Mouse (Mus musculus) ovary, postnatal 10 days (tissue): Measurements from ENCODE around the gene Kpna7.
"Not testable (repeated sequence)": the region's sequence is repeated elsewhere in the genome, so short reads cannot be mapped to it uniquely, and the experiment has no call there.

Source experiments
- DNase-seq: peaks from one replicate; pipeline ENCODE4 v3.0.0; 2022; ENCODE audit warnings: low spot score

Gene Kpna7

DNA sequence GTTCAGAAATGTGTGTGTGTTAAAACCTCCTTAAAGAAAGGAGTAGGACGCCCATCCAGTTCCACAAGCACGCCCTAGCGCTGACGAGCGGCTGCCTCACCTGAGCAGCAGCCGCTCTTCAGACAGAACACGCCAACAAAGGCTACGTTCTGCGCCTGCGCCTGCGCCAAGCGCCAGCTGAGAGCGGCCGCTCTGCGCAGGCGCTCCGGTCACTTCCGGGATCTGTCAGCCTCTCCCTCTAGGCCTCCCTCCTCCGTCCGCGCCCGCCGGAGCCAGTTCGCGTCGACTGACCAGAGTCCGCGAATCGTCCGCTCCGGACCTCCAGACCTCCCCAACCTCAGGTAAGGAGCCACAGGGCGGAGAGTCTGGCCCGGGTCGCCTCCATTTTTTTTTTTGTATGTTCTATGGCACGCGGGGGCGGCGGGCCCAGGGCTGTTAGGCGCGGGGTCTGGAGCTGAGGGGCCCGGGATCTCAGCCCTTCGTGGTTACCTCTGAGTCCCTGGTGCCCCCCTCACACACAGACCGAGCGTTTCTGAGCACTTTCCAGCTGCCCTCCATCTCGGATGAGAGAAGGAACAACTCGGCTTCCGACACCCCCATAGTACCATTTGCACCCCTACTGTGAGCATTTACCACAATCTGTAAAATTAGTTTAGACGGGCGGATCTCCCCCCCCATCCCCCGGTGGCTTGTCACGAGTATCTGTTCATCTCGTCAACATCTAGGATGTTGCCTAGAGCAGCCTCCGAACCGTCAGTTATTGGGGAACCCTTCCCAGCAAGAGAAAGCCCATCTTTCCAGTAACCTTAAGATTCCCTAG, at the start of gene Kpna7, which contains the start of gene Arpc1a:
TSS of gene Kpna7 (minus strand) at position 399 of the 820 bp plus-strand sequence.
TSS of gene Arpc1a (plus strand) at position 199 of the 820 bp plus-strand sequence.
- DNase-seq, result peak; percentile 77

DNA sequence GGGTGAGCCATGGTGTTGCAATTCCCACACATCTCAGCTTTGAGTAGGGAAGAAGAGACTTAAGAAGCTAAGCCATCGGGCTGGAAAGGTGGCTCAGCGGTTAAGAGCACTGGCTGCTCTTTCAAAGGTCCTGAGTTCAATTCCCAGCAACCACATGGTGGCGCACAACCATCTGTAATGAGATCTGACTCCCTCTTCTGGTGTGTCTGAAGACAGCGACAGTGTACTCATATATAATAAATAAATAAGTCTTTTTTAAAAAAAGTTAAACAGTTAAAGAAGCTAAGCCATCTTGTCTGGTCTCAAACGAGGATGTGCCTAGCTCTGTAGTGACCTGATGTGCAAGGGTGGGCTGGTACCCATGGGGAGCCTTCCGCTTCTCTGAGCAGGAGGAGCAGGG, 49.4 kb upstream of the Kpna7 start:
- not testable (repeated sequence) for DNase-seq

DNA sequence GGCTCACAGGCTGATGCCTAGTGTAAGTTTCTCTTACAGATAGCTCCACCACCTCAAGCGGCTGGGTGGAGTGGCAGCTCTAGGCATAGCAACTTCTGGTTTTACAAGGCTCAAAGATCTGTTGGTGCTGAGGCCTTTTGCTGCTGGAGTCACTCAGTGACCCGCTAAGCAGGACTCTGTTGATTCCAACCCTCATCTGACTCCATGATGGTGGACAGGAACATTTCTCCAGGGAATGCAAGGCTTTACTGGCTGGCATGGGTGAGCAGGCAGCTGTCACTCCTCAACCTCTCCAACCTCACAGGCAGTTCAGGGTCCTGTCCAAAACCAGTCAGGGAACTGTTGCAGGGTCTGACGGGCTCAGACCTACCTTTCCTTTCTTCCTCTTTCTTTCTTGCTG, 47.2 kb upstream of the Kpna7 start:
- no peak for DNase-seq

DNA sequence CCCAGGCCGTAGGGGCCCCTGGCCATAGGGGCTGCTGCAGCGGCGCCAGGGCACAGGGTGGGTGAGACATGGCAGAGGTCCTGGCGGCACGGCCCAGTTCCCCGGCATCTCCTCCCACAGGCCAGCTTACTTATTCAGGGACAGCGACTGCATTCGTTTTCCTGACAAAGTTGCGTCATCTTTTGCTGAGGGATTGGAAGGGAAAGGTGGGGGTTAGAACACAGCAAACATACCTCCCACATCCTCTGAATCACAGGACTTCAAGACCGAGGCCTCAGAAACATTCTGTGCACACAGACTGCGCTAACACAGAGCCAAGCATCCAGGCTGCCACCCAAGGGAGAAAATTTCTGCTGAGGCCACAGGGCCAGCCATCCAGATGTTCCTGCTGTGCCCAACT, 46.4 kb upstream of the Kpna7 start:
- no peak for DNase-seq

DNA sequence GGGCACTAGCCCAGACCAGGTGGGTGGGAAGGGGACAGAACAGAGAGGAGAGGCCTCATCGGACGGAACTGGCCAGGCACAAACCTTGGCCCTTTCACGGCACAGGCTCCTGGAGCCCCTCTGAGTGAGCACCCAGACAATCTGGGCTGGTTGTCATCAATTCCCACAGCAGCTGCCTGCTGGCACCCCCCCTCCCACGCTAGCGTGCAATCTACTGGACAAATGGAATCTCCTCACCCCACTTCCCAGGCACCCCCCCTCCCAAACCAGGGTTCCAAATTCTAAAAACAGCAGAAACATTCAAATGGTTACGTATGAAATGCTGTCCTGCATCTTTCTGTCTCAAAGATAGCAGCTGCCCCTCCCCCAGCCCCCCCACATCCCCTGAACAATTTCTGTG, 45.9 kb upstream of the Kpna7 start:
- not testable (repeated sequence) for DNase-seq

DNA sequence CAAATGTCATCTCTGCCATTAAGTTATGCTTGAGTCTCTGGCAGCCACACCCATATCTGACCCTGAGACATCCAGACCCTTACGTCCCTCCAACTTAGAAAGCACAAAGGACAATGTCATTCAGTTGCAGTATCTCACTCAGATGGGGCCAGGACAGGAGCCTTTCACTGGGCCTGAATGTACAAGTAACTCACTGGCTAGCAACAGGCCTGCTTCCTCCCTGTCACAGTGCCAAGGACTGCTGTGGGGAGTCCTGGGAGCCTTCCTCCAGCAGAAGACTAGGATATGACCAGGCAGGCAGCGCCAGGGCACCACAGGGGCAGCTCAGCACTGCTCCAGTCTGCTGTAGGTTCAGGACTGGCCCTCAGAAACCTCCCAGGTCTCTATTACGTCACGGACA, 45.3 kb upstream of the Kpna7 start:
- no peak for DNase-seq

DNA sequence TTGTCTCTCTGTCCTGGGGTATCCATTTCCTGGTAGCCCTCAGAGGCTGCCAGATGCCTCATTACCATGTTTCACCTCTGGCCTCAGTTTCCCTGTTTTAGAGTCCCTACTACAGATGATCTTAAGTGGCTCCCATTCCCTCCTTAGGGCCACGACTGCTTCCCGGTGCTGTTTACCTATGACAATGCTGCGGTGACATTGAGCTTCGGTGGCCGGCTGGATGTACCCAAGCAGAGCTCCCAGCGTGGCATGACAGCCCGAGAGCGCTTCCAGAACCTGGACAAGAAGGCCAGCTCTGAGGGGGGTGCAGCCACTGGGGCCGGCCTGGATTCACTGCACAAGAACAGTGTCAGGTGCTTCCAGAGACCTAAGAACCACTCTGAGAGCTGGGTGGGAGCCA, 42.8 kb upstream of the Kpna7 start:
- DNase-seq, result no peak

DNA sequence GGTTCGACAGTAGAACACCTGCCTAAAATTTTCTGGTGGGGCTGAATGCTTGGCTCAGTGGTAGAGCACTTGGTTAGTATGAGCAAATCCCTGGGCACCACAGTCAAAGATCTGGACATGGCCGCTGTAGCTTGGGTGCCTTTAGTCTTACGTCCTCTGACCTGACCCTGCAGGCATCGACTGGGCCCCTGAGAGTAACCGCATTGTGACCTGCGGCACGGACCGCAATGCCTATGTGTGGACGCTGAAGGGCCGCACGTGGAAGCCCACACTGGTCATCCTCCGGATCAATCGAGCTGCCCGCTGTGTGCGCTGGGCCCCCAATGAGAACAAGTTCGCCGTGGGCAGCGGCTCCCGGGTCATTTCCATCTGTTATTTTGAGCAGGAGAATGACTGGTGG, 39.6 kb upstream of the Kpna7 start:
- DNase-seq, result no peak

DNA sequence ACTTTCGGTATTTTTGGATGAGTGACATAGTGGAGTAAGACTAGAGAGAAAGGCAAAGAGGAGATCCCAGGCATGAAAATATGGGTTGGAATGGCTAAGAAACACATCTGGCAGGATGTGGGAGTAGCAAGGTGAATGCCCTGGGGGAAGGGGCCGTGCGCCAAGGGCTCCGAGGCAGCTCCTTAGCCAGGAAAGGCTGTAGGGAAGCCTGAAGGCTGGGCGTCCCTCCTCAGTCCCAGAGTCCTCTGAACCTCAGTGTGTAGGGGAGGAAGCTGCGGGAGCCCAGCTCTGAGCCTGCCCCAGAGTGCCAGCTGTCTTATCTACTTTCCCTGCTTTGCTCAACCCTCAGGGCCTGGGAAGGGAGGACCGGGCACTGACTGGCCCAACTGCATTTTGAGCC, 37.1 kb upstream of the Kpna7 start:
- DNase-seq, result no peak

DNA sequence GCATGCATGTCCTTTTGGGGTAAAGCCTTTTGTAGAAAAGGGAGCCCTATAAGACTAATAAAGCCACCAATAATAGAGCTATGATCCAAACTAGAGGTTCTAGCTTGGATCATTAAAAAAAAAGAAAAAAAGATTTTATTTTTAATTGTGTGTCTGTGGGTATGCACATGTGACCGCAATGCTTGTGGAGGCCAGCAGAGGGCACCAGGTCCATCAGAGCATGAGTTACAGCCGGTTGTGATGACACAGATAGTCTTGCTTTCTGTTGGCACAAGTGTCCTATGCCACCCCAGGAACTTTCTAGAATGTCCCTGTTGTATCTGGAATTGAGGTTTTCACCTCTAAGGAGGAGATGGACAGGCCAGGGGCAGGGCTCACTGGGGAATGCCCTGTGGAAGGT, 35.6 kb upstream of the Kpna7 start:
- no peak for DNase-seq

DNA sequence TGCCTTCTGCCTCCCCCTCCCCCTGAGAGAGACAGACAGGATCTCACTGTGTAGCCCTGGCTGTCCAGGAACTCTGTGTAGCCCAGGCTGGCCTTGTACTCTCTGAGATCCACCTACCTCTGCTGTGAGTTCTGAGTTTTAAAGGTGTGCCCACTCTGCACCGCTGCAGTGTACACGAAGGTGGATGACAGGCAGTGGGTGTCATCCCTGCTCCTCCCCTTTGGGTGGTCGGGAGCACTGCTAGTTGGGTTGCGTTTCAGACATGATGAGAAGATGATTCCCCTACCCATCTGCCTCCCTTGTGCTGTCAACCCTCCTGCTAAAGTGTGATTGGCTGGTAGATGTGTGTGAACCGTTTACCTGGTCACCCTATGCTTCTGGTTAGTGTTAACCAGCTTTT, 34.6 kb upstream of the Kpna7 start:
- no peak for DNase-seq

DNA sequence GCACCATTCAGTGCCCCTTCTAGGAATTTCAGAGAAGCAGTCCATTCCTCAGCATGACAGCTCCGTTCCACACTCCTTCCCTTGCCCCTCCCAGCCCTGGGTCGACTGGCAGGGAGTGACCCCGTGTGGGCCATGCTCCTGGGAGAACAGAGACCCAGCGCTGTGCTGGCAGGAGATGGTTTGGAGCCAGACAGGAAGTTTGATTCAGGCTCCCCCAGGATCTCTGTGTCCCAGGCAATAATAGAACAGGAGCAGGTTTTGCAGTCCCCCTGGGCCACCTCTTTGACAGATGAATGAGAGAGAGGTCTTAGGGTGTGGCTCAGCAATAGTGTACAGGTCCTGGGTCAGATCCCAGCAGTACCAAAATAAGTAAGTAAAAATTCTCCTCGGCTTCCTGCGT, 34.2 kb upstream of the Kpna7 start:
- DNase-seq, result no peak

DNA sequence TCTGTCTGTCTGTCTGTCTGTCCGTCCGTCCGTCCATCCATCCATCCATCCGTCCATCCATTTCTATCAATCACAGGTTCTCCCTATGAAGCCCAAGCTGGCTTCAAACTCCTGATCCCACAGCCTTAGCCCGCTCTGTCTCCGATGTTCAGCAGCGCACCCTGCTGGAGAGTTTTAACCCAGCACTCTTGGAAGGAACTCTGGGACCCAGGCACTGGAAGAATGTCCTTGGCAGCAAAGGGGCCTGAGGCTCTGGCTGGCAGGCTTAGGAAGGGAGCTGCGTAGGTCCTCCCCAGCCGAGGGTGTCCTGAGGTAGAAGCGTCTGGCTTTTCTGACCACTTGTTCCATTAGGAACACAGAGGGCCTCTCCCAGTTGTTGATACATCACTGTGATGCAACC, 33.1 kb upstream of the Kpna7 start:
- peak; percentile 35 for DNase-seq

DNA sequence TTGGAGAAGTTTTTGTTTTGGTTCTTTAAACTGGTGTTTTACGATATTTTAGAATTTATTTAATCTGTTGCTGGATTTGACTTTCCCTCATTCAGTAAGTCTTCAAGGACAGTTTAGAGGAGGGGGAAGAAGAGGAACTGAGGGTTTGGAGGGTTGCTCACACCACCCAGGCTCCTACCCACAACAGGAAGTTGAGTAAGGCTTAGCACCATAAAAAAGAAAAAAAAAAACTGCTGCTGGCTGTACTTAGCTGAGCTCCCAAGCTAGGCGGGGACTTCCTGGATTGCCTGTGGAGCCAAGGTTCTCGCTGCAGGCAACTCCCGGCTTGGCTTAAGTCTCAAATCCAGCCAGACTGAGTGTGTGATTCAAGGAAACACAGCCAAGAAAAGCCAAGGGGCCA, 32.5 kb upstream of the Kpna7 start:
- DNase-seq, result no peak

DNA sequence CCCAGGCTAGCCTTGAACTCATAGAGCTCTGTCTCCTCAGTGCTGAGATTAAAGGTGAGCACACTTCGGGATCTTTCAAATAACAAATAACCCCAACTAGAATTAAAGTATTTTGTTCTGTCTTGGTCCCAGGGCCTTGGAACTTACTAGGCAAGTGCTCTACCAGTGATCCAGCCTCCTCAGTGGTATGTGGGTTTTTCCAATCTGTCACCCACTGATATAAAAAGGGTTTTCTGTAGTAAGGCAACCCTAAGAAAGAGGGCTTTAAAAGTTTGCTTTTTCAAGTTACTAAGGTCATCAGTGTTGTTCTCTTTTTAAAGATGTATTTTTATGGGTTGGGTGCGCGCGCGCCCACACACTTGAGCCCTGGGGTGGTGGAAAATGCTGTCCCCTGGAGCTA, 31.9 kb upstream of the Kpna7 start:
- no peak for DNase-seq

DNA sequence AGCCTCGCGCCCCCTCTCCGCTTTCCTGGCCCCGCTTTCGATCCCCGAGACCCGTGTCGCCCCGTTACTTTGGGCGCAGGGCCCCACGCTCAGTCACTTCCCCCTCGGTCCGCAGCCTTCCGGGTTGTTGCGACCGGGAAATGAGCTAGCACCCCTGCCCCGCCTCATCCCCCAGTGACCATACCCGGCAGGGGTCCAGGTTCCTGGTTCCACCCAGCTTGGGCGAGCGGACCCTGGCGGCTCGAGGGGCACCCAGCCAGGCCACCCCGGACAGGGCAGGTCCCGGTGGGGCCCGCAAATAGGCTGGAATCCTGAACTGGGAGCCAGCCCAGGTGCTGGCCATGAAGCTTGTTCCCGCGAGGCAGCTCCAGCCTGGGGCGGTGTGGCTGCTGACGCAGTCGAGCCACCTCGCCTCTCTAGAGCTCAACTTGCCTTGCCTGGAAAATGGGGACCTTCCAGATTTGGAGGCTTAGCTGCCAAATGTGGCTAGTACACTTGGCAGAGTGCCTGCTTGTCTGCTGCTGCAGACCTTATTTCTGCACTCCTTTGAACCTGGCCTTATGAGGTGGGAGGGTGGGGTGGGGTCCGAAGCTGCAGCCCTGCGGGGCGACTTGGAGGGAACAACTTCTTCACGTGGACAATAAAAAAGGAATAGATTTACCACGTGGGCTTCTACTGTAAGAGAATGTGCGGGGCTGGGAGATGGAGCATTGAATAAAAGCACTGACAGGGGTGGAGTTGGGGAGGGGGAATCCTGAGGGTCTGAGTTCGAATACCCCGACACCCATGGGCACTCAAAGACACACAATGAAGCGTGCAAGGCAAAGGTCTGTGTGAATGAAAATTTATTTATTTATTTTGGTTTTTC, 31.0 kb upstream of the Kpna7 start:
- DNase-seq, result peak; percentile 50

DNA sequence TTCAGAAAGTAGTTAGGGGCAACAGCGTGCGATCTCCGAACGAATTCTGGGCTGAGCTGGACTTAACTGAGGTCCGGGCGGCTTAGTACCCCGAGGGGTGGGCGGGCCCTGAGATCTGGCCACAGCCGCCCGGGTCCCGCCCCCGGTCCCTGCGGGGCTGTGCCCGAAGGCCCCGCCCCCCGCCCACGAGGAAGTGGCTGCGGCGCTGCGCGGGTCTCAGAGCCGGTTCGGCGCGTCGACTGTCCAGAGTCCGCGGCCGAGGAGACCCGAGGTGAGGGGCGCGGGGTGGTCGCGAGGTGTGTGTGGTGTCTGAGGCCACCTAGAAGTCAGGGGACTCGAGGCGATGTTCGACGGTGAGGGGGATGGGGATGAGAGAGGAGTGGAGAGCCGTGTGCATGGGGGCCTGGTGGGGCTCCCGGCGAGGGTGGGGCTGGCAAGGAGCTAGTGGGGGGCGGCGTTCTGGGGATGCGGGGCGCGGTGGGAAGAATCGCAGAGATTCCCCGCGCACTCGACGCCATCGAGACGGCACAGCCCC, 30.3 kb upstream of the Kpna7 start, which contains the start of gene Arpc1b:
TSS of gene Arpc1b (plus strand) at position 145 of the 535 bp plus-strand sequence.
- DNase-seq, result peak; percentile 42

DNA sequence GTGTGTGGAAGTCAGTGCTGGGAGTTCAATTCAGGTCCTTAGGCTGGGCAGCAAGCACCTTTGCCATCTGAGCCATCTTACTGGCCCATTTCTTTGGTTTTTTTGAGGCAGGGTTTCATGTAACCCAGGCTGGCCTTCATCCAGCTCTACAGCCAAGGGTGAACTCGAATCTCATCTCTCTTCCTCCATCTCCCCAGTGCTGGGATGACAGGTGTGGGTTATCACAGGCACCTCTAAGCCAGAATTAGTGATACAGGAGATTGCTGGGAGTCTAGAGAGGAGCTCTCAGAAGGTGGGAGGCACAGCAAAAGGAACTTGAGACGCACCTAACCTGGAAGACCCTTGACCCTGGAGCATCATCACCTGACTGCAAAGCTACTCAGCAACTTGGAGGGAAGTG, 29.6 kb upstream of the Kpna7 start:
- DNase-seq, result no peak

DNA sequence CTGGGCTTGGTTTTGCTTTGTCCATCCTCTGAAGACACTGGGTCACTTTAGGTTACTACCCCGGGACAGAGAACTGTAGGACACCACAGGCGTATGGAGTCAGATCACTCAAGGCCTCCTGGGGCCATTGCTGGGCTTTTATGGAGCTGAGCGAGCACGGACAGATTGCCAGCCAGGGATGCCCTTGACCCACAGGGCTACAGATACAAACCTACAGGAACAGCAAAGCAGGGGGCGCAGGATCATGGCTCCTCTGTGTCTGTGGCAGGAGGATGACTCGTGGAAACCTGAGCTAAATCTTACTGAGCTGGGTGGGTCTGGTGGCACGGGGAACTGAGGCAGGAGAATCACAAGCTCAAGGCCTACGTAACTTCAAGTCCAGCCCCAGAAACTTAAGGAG, 28.7 kb upstream of the Kpna7 start:
- DNase-seq, result no peak

DNA sequence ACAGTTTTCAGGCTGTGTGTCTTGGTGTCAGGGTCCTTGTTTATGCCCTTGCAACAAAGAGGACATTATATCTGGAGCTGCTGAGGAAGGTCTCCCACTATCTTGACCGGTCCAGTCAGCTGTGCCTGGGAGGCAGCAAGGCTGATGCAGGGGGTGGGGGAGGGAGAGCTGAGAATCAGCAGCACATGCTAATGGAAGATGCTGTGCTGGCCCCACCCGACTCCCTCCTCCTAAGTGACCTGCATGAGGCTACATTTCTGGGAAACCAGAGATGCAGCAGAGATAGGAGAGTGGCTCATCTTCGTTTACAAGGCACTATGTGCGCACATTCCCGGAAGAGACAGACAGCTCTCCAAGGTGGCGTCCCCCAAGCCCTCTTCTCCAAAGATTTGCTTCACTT, 26.6 kb upstream of the Kpna7 start:
- no peak for DNase-seq

DNA sequence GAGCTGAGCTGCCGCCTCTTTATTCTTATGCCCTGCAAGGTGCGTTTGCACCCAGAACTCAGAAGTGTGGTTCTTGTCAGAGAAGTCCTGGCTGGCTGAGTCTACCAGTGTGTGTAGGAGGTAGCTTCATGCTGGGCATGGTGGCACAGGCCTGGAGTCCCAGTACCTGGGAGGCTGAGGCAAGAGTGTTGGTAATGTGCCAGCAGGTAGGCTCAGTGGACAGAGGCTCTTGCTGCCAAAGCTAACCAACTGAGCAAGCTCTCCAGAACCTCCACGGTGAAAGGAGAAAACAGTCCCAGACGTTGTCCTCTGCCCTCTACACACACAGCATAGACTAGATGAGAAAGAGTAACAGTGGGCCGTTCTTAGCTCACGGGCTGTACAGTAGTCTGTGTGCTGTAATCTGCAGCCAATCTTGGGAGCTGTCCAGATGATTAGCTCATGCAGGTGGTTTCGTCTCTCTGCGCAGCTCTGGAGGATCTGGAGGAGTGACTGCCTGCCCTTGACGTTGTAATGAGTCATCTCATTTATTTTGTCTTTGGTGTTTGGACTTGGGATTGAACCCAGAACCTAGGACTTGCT, 22.0 kb upstream of the Kpna7 start:
- no peak for DNase-seq

DNA sequence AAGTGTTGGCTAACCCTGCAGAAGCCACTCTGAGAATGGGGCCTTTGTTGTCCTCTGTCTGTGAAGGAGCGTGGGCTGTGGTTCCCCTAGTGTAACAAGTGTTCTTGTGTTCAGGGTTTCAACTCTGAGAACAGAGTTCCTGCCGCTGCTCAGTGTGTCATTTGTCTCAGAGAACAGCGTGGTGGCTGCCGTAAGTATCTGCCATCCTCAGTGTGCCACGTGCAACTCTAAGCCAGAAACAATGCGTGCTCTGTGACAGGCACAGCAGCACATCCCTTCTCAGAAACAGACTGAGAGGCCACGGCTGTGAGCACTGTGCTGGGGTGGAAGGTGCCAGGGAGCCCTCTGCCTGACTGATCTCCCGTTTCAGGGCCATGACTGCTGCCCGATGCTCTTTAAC, 20.5 kb upstream of the Kpna7 start:
- no peak for DNase-seq

DNA sequence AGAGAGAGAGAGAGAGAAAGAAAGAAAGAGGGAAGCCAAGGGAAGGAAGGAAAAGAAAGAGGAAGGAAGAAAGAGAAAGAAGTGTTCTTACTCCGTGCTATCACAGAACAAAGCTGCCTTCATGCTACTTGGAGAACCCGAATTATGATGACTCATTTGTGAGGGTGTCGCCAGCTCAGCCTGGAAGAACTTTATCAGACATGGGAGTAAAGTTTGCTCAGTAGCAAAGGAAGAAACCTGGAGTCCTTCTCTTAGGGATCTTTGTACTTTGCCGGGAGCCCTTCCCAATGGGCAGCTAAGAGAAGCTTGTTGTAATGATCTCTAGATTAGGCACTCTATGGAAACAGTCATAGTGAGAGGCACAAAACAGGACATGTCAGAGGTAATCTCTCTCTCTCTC, 18.9 kb upstream of the Kpna7 start:
- DNase-seq, result no peak
